Mouse (Mus musculus) liver, embryonic 14.5 days (tissue): ENCODE measurements at regions not wholly inside any gene's neighbourhood (a gene's known extent, or its start where the extent isn't known, plus 50 kb on each side); places are given as distances from the start of the nearest gene placed in this dataset.

Experiments used
- CTCF ChIP-seq: IDR thresholded peaks from 2 replicates; pipeline ENCODE4 v1.5.1; 2016; ENCODE audit warnings: antibody characterized with exemption, low read depth, control low read depth
- EP300 ChIP-seq: IDR thresholded peaks from 2 replicates; pipeline ENCODE4 v1.6.1; 2016; ENCODE audit warnings: antibody characterized with exemption, low read depth

- TF ChIP-seq EP300 = no peak
- no peak for TF ChIP-seq CTCF
Measured at GRCm38 (mm10) chr7:70438908-70439307, 72.4 kb upstream of the Nr2f2 start.
